Mouse (Mus musculus) adrenal gland (tissue): Measurements from ENCODE around the gene Fstl1.

Source experiments
- intact Hi-C: fragments of 180-260 bp; cut with DNase I; formaldehyde crosslinking; loops from one replicate; pipeline ENCODE4 v1.15.1; 2025

Gene Fstl1

GRCm38 (mm10) chr16:37784526-37784925 is 7.9 kb downstream of the Fstl1 start:
- intact Hi-C loops = no loop called here

- intact Hi-C loops = no loop called here
Measured at GRCm38 (mm10) chr16:37787558-37788194, 11.0 kb downstream of the Fstl1 start.

- intact Hi-C loops = no loop called here
Measured at GRCm38 (mm10) chr16:37788367-37789014, 11.8 kb downstream of the Fstl1 start.

GRCm38 (mm10) chr16:37789015-37789381 is 12.3 kb downstream of the Fstl1 start:
- intact Hi-C loops = no loop called here

GRCm38 (mm10) chr16:37789394-37789920 is 12.8 kb downstream of the Fstl1 start:
- intact Hi-C loops = no loop called here

- intact Hi-C loops = no loop called here
Measured at GRCm38 (mm10) chr16:37790008-37790780, 13.5 kb downstream of the Fstl1 start.

GRCm38 (mm10) chr16:37790781-37791175 is 14.1 kb downstream of the Fstl1 start:
- intact Hi-C loops = no loop called here

GRCm38 (mm10) chr16:37795651-37796150 is 19.0 kb downstream of the Fstl1 start:
- intact Hi-C loops = no loop called here

- intact Hi-C loops = no loop called here
Measured at GRCm38 (mm10) chr16:37796270-37796669, 19.6 kb downstream of the Fstl1 start.

GRCm38 (mm10) chr16:37801097-37801496 is 24.4 kb downstream of the Fstl1 start:
- intact Hi-C loops = no loop called here

- intact Hi-C loops = no loop called here
Measured at GRCm38 (mm10) chr16:37802686-37803295, 26.1 kb downstream of the Fstl1 start.

GRCm38 (mm10) chr16:37803387-37803950 is 26.8 kb downstream of the Fstl1 start:
- intact Hi-C loops = no loop called here

- intact Hi-C loops = no loop called here
Measured at GRCm38 (mm10) chr16:37805746-37806495, 29.2 kb downstream of the Fstl1 start.

GRCm38 (mm10) chr16:37807269-37807668 is 30.6 kb downstream of the Fstl1 start:
- intact Hi-C loops = no loop called here

- intact Hi-C loops = no loop called here
Measured at GRCm38 (mm10) chr16:37808866-37809622, 32.4 kb downstream of the Fstl1 start.

GRCm38 (mm10) chr16:37809623-37809992 is 32.9 kb downstream of the Fstl1 start:
- intact Hi-C loops = no loop called here

GRCm38 (mm10) chr16:37811874-37812273 is 35.2 kb downstream of the Fstl1 start:
- intact Hi-C loops = loop anchor here (5.0 kb wide), 1 partner anchor 125 kb away; no protein-coding TSS in a partner anchor

GRCm38 (mm10) chr16:37812474-37812886 is 35.8 kb downstream of the Fstl1 start:
- intact Hi-C loops = loop anchor here (5.0 kb wide), 1 partner anchor 125 kb away; no protein-coding TSS in a partner anchor

GRCm38 (mm10) chr16:37813691-37814382 is 37.2 kb downstream of the Fstl1 start:
- intact Hi-C loops = loop anchor here (5.0 kb wide), 1 partner anchor 127 kb away; no protein-coding TSS in a partner anchor
